In the genomic region with DNA sequence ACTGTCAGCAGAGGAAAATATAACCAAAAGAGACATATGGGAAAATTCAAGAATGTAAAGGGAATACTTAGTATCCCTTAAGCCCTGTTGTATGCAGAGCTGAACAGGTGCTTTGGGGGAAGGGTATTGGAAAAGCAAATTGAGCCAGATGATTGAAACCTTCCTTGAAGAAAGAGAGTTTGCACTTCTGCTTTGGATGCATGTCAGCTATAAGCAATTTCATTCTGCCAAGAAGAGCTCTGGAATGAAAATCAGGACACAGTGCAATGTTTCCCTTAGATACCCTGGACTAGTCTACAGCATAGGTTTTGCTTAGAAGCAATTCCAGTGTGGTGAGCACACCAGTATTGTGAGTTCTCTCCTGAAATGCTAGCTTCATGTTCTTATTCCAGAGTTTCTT, we compare ENCODE assay signal across 34 mouse cellular contexts.
DNase-seq lines count a peak whose midpoint lies in the region; ATAC-seq and TF ChIP-seq lines count a peak whose summit lies in the region.
"Had no signal": no experiment of that assay in that cellular context is flagged by ENCODE, and none has a peak within 500 bp of the region (broad histone marks: within the 10 kb centered on the region; RNA-seq: fewer than 3 reads in every experiment).

No protein-coding gene starts in this region.

- H3K4me3 ChIP-seq in forebrain, postnatal 0 days (ENCODE audit: low read depth, low read length): no peak overlapping the region
- H3K4me3 ChIP-seq in forebrain, embryonic 12.5 days (replicated peaks): no peak overlapping the region
- H3K4me3 ChIP-seq: heart, embryonic 10.5 days; heart, embryonic 15.5 days; hindbrain, embryonic 12.5 days; intestine, embryonic 15.5 days; limb, embryonic 10.5 days; limb, embryonic 15.5 days; liver, embryonic 13.5 days; megakaryocyte, embryonic 14.5 days; midbrain, embryonic 12.5 days; neural tube, embryonic 15.5 days had no signal

- H3K9ac ChIP-seq in forebrain, postnatal 0 days: no peak overlapping the region
- H3K9ac ChIP-seq in forebrain, embryonic 12.5 days: no peak overlapping the region
- H3K9ac ChIP-seq: heart, embryonic 15.5 days; hindbrain, embryonic 12.5 days; intestine, embryonic 15.5 days; limb, embryonic 15.5 days; liver, embryonic 13.5 days; midbrain, embryonic 12.5 days; neural tube, embryonic 15.5 days had no signal

- peak; percentile 76 for ATAC-seq in forebrain, postnatal 0 days
- ATAC-seq in forebrain, embryonic 12.5 days (ENCODE audit: low FRiP score): no peak
- ATAC-seq: CD4-positive, CD25-positive, alpha-beta regulatory T cell, adult 4 months; hindbrain, postnatal 0 days; intestine, embryonic 15.5 days; lung, postnatal 0 days had no signal

- DNase-seq in forebrain, postnatal 0 days: peak; percentile 35
- peak; percentile 19 to 21 for DNase-seq in left cerebral cortex, adult 9 months (ENCODE audit: low spot score in 2 of 2)
- no peak for DNase-seq in left cerebral cortex, adult 11 months (ENCODE audit: low spot score)
- DNase-seq in right cerebral cortex, postnatal 25 days: peak; percentile 17
- DNase-seq in right cerebral cortex, postnatal 14 days: no peak
- DNase-seq in neural tube, embryonic 10.5 days (ENCODE audit: extremely low spot score, low spot score): no peak
- DNase-seq: adrenal gland, postnatal 14 days; cerebellum, adult 2 months; cerebellum, postnatal 25 days; gastrocnemius, postnatal 25 days; heart, adult 11 months; heart, postnatal 36 days; kidney, adult 2 months; kidney, postnatal 36 days; layer of hippocampus, postnatal 36 days; liver, embryonic 13.5 days; lung, adult 18-20 months; lung, postnatal 4 days; spleen, adult 18-20 months; thymus, adult 2 months; thymus, postnatal 36 days had no signal

- 0 out of 2 replicates have a peak overlapping the region, but pooled peaks have one; percentile 16 for H3K27ac ChIP-seq in forebrain, postnatal 0 days (ENCODE audit: low read depth, low read length)
- H3K27ac ChIP-seq in forebrain, embryonic 12.5 days: no peak overlapping the region
- H3K27ac ChIP-seq: heart, embryonic 10.5 days; heart, embryonic 15.5 days; hindbrain, embryonic 12.5 days; hindbrain, postnatal 0 days; intestine, embryonic 15.5 days; limb, embryonic 10.5 days; limb, embryonic 15.5 days; liver, embryonic 13.5 days; midbrain, embryonic 12.5 days; neural tube, embryonic 15.5 days had no signal

- H3K4me1 ChIP-seq in forebrain, postnatal 0 days (ENCODE audit: insufficient read depth): peaks cover 6% of the 10 kb centered on the region; the same call in 1 of the 2 replicates
- H3K4me1 ChIP-seq in forebrain, embryonic 12.5 days: no peaks in the 10 kb centered on the region
- H3K4me1 ChIP-seq: heart, embryonic 10.5 days; heart, embryonic 15.5 days; hindbrain, embryonic 12.5 days; intestine, embryonic 15.5 days; limb, embryonic 10.5 days; limb, embryonic 15.5 days; liver, embryonic 13.5 days; megakaryocyte, embryonic 14.5 days; midbrain, embryonic 12.5 days; neural tube, embryonic 15.5 days had no signal

- no peaks in the 10 kb centered on the region for H3K9me3 ChIP-seq in forebrain, postnatal 0 days (ENCODE audit: low read length)
- no peaks in the 10 kb centered on the region for H3K9me3 ChIP-seq in forebrain, embryonic 12.5 days
- H3K9me3 ChIP-seq: heart, embryonic 10.5 days; heart, embryonic 15.5 days; hindbrain, embryonic 12.5 days; intestine, embryonic 15.5 days; limb, embryonic 10.5 days; limb, embryonic 15.5 days; liver, embryonic 13.5 days; midbrain, embryonic 12.5 days; neural tube, embryonic 15.5 days had no signal

- no peaks in the 10 kb centered on the region for H3K36me3 ChIP-seq in forebrain, postnatal 0 days (ENCODE audit: insufficient read depth)
- H3K36me3 ChIP-seq in forebrain, embryonic 12.5 days (replicated peaks): no peaks in the 10 kb centered on the region
- H3K36me3 ChIP-seq: heart, embryonic 10.5 days; heart, embryonic 15.5 days; hindbrain, embryonic 12.5 days; intestine, embryonic 15.5 days; limb, embryonic 10.5 days; limb, embryonic 15.5 days; liver, embryonic 13.5 days; midbrain, embryonic 12.5 days; neural tube, embryonic 15.5 days had no signal

- no peak for TF ChIP-seq CTCF in forebrain, postnatal 0 days (IDR thresholded peaks at IDR 0.05; ENCODE audit: low read depth)

- H3K4me2 ChIP-seq in forebrain, postnatal 0 days (ENCODE audit: low read depth): no peak overlapping the region
- H3K4me2 ChIP-seq in forebrain, embryonic 12.5 days: no peak overlapping the region
- H3K4me2 ChIP-seq: heart, embryonic 15.5 days; hindbrain, embryonic 12.5 days; intestine, embryonic 15.5 days; limb, embryonic 15.5 days; liver, embryonic 13.5 days; midbrain, embryonic 12.5 days; neural tube, embryonic 15.5 days had no signal

- no peaks in the 10 kb centered on the region for H3K27me3 ChIP-seq in forebrain, postnatal 0 days (ENCODE audit: insufficient read depth, low read length)
- H3K27me3 ChIP-seq in forebrain, embryonic 12.5 days: no peaks in the 10 kb centered on the region
- H3K27me3 ChIP-seq: heart, embryonic 15.5 days; hindbrain, embryonic 12.5 days; intestine, embryonic 15.5 days; limb, embryonic 15.5 days; liver, embryonic 13.5 days; megakaryocyte, embryonic 14.5 days; midbrain, embryonic 12.5 days; neural tube, embryonic 15.5 days had no signal

Comparison
In these comparisons a context has a peak if more than half of its experiments do, and no peak if none do; other contexts are left out.
1. DNase-seq: peak in forebrain, postnatal 0 days (single experiment), left cerebral cortex, adult 9 months (2 of 2) and right cerebral cortex, postnatal 25 days (single experiment); none in left cerebral cortex, adult 11 months (single experiment), right cerebral cortex, postnatal 14 days (single experiment) and neural tube, embryonic 10.5 days (single experiment).